Mouse (Mus musculus) v-Abl transformed pro-B cells (cell line): Measurements from ENCODE around the gene Emd.
"Not testable (repeated sequence)": the region's sequence is repeated elsewhere in the genome, so short reads cannot be mapped to it uniquely, and the experiment has no call there.

Experiments
- in situ Hi-C, 2 experiments: fragments of 400-800 bp; cut with MboI; formaldehyde crosslinking; loops; one replicate each; pipeline ENCODE4 v1.15.1; 2025; ENCODE audit not compliant: unreplicated experiment in 2 of 2

Emd gene

GRCm38 (mm10) chrX:74254153-74254887 lies at the start of gene Emd:
Emd (plus strand) TSS chrX:74254687.
- in situ Hi-C loops, result loop anchor here (5.0 to 25.0 kb wide), 4 partner anchors 50 to 292 kb away; partner anchors contain the start of genes Gdi1 (in 1 of the 2), Hcfc1 (in 1 of the 2), Slc10a3 (in 1 of the 2) and Ubl4a (in 1 of the 2)

GRCm38 (mm10) chrX:74218496-74218895 lies 36.0 kb upstream of the Emd start:
- in situ Hi-C loops, result no loop called here

- in situ Hi-C loops, result no loop called here
Observed at GRCm38 (mm10) chrX:74219449-74219848, 35.0 kb upstream of the Emd start.

GRCm38 (mm10) chrX:74220099-74220498 lies 34.4 kb upstream of the Emd start:
- in situ Hi-C loops, result not testable (repeated sequence)

- in situ Hi-C loops, result loop anchor here in 1 of 2 experiments (25.0 kb wide), 1 partner anchor 1218 kb away; no protein-coding TSS in a partner anchor
Observed at GRCm38 (mm10) chrX:74230038-74230437, 24.4 kb upstream of the Emd start.

- in situ Hi-C loops, result loop anchor here in 1 of 2 experiments (25.0 kb wide), 1 partner anchor 1221 kb away; no protein-coding TSS in a partner anchor
Observed at GRCm38 (mm10) chrX:74233196-74233595, 21.3 kb upstream of the Emd start.

- in situ Hi-C loops, result loop anchor here (5.0 to 25.0 kb wide), 5 partner anchors 113 to 1228 kb away; partner anchors contain the start of genes Irak1 (in 2 of the 2), Hcfc1 (in 1 of the 2) and Opn1mw (in 1 of the 2)
Observed at GRCm38 (mm10) chrX:74240332-74240731, 14.2 kb upstream of the Emd start.

- in situ Hi-C loops, result loop anchor here (5.0 to 25.0 kb wide), 5 partner anchors 116 to 1231 kb away; partner anchors contain the start of genes Irak1 (in 2 of the 2), Hcfc1 (in 1 of the 2) and Opn1mw (in 1 of the 2)
Observed at GRCm38 (mm10) chrX:74243396-74243795, 11.1 kb upstream of the Emd start.

- in situ Hi-C loops, result loop anchor here (5.0 to 25.0 kb wide), 5 partner anchors 117 to 1232 kb away; partner anchors contain the start of genes Irak1 (in 2 of the 2), Hcfc1 (in 1 of the 2) and Opn1mw (in 1 of the 2)
Observed at GRCm38 (mm10) chrX:74243807-74244206, 10.7 kb upstream of the Emd start.

- in situ Hi-C loops, result loop anchor here (5.0 to 25.0 kb wide), 6 partner anchors 117 to 1232 kb away; partner anchors contain the start of genes Irak1 (in 2 of the 2), Hcfc1 (in 1 of the 2) and Opn1mw (in 1 of the 2)
Observed at GRCm38 (mm10) chrX:74244614-74245083, 9.8 kb upstream of the Emd start.

- in situ Hi-C loops, result loop anchor here (5.0 to 25.0 kb wide), 4 partner anchors 167 to 1233 kb away; partner anchors contain the start of genes Irak1 (in 2 of the 2) and Hcfc1 (in 1 of the 2)
Observed at GRCm38 (mm10) chrX:74245107-74245506, 9.4 kb upstream of the Emd start.

GRCm38 (mm10) chrX:74245687-74246086 lies 8.8 kb upstream of the Emd start:
- in situ Hi-C loops, result loop anchor here (5.0 to 25.0 kb wide), 4 partner anchors 167 to 1233 kb away; partner anchors contain the start of genes Irak1 (in 2 of the 2) and Hcfc1 (in 1 of the 2)

- in situ Hi-C loops, result loop anchor here (5.0 to 25.0 kb wide), 4 partner anchors 166 to 1234 kb away; partner anchors contain the start of genes Irak1 (in 2 of the 2) and Hcfc1 (in 1 of the 2)
Observed at GRCm38 (mm10) chrX:74246213-74246681, 8.2 kb upstream of the Emd start.

- in situ Hi-C loops, result loop anchor here (5.0 to 25.0 kb wide), 4 partner anchors 166 to 1234 kb away; partner anchors contain the start of genes Irak1 (in 2 of the 2) and Hcfc1 (in 1 of the 2)
Observed at GRCm38 (mm10) chrX:74246693-74247092, 7.8 kb upstream of the Emd start.

GRCm38 (mm10) chrX:74248651-74249050 lies 5.8 kb upstream of the Emd start:
- in situ Hi-C loops, result loop anchor here (5.0 to 25.0 kb wide), 4 partner anchors 164 to 1236 kb away; partner anchors contain the start of genes Irak1 (in 2 of the 2) and Hcfc1 (in 1 of the 2)

GRCm38 (mm10) chrX:74249615-74250014 lies 4.9 kb upstream of the Emd start, which contains the start of gene Flna:
Flna (minus strand) TSS chrX:74249820.
- in situ Hi-C loops, result loop anchor here (5.0 to 25.0 kb wide), 7 partner anchors 55 to 1237 kb away; partner anchors contain the start of genes Hcfc1 (in 2 of the 2), Irak1 (in 2 of the 2), Gdi1 (in 1 of the 2) and Slc10a3 (in 1 of the 2)

- in situ Hi-C loops, result loop anchor here (5.0 to 25.0 kb wide), 4 partner anchors 50 to 293 kb away; partner anchors contain the start of genes Gdi1 (in 1 of the 2), Hcfc1 (in 1 of the 2), Slc10a3 (in 1 of the 2) and Ubl4a (in 1 of the 2)
Observed at GRCm38 (mm10) chrX:74254888-74255565, 540 bp downstream of the Emd start.

- in situ Hi-C loops, result loop anchor here (10.0 to 25.0 kb wide), 3 partner anchors 47 to 295 kb away; partner anchors contain the start of genes Gdi1 (in 1 of the 2), Hcfc1 (in 1 of the 2), Slc10a3 (in 1 of the 2) and Ubl4a (in 1 of the 2)
Observed at GRCm38 (mm10) chrX:74257746-74258145, 3.3 kb downstream of the Emd start.

GRCm38 (mm10) chrX:74269736-74270061 lies 15.2 kb downstream of the Emd start:
- in situ Hi-C loops, result loop anchor here in 1 of 2 experiments (25.0 kb wide), 1 partner anchor 307 kb away; the partner anchor contains the start of gene Hcfc1
